Mouse (Mus musculus): ENCODE measurements around the gene Asic5. TPM values are rescaled to one million over a fixed set of nuclear protein-coding genes. Genes with fewer than 3 reads are reported as not detected.

Gene Asic5
- polyA plus RNA-seq (2014; fragmentation: Illumina TruSeq; extraction: RNeasy Lipid Tissue Mini Kit (QIAGEN cat#74804); ENCODE audit: low read depth, low replicate concordance): 0.35 TPM

DNA sequence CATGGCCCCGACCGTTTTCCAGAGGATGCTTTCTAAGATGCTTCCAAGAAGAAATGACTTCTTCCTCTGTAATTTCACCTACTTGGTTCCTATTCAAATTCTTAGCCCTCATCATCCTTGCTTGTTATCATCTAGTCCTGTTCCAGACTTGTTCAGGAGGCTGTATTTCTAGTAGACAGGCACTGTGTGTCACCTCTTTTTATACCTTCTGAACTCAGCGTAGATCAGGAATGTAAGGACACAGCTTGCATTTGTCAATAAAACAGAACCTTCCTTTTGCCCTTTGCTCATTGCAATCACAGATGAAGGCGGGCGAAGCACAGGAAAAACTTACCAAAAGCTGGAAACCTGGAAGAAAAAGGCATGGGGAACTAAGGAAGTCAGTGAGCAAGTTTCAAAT, at the start of gene Asic5:
Gene Asic5, plus strand, starts transcription at position 301 of the 400 bp plus-strand sequence.

DNA sequence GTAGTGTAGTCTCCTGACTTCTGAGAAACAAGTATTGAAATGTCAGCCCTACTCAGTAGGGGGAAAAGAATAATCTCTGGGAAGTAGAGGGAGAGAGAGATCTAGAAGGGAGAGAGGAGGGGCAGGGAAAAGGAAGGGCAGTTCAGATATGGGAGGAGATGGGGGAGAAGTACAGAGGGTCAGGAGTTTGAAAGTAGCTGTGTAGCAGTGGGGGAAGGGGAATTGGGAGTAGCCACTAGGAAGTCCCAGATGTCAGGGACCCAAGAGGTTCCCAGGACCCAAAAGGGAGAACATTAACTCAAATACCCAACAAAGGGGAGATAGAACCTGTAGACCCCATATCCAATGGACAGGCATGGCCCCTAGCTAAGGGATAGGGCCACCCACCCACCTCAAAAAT, 6.0 kb upstream of the Asic5 start, which contains the start of gene Tdo2:
Gene Tdo2, minus strand, starts transcription at position 101 of the 400 bp plus-strand sequence.

Other genes starting within 250 kb of the Asic5 start
- gene Ctso, start 49.7 kb upstream of the Asic5 start, polyA plus RNA-seq (2014; fragmentation: Illumina TruSeq; extraction: RNeasy Lipid Tissue Mini Kit (QIAGEN cat#74804); ENCODE audit: low read depth, low replicate concordance): 80.1 TPM
- gene Tdo2, start 6.1 kb upstream of the Asic5 start, polyA plus RNA-seq (2014; fragmentation: Illumina TruSeq; extraction: RNeasy Lipid Tissue Mini Kit (QIAGEN cat#74804); ENCODE audit: low read depth, low replicate concordance): 2.1 TPM
- 35.3 TPM for gene Gucy1b1, start 92.4 kb downstream of the Asic5 start, polyA plus RNA-seq (2014; fragmentation: Illumina TruSeq; extraction: RNeasy Lipid Tissue Mini Kit (QIAGEN cat#74804); ENCODE audit: low read depth, low replicate concordance)
- 57.7 TPM for gene Gucy1a1, start 163.5 kb downstream of the Asic5 start, polyA plus RNA-seq (2014; fragmentation: Illumina TruSeq; extraction: RNeasy Lipid Tissue Mini Kit (QIAGEN cat#74804); ENCODE audit: low read depth, low replicate concordance)